8 mouse cellular contexts compared by ENCODE assay signal in genomic region chr10:70096366-70097188, GRCm38 (mm10). TPM values are rescaled to one million over a fixed set of nuclear protein-coding genes. Genes with fewer than 3 reads are reported as not detected.
A peak's percentile ranks its signal among the peaks of the same experiment; 100 is the strongest.
DNase-seq lines count a peak whose midpoint lies in the region; ATAC-seq lines count a peak whose summit lies in the region.

Ccdc6 (plus strand) TSS chr10:70097121.

- H3K4me3 ChIP-seq in heart, embryonic 11.5 days (ENCODE audit: low read depth, low read length), result peak within 1 kb of the TSS; percentile 98
- peak within 1 kb of the TSS; percentile 93 for H3K4me3 ChIP-seq in kidney, embryonic 16.5 days (ENCODE audit: low read length)
- peak within 1 kb of the TSS; percentile 77 for H3K4me3 ChIP-seq in liver, embryonic 12.5 days

- H3K9ac ChIP-seq in heart, embryonic 11.5 days (ENCODE audit: low read depth, low read length), result peak within 1 kb of the TSS; percentile 98
- H3K9ac ChIP-seq in kidney, embryonic 16.5 days (replicated peaks; ENCODE audit: low read length), result peak within 1 kb of the TSS; percentile 87
- peak within 1 kb of the TSS; percentile 86 for H3K9ac ChIP-seq in liver, embryonic 12.5 days

- 1% methylated on average over 53 of the region's 77 CpGs for WGBS in heart, embryonic 11.5 days (ENCODE audit: insufficient replicate concordance)
- WGBS in kidney, embryonic 16.5 days, result under 1% methylated on average over 54 of the region's 77 CpGs
- under 1% methylated on average over 43 of the region's 77 CpGs for WGBS in liver, embryonic 12.5 days (ENCODE audit: insufficient replicate concordance)

- H3K9me3 ChIP-seq in heart, embryonic 11.5 days (replicated peaks; ENCODE audit: control insufficient read depth, low read length), result no peaks in the 10 kb centered on the region
- H3K9me3 ChIP-seq in kidney, embryonic 16.5 days (ENCODE audit: low read length), result no peaks in the 10 kb centered on the region
- no peaks in the 10 kb centered on the region for H3K9me3 ChIP-seq in liver, embryonic 12.5 days (replicated peaks)

- H3K4me1 ChIP-seq in heart, embryonic 11.5 days (ENCODE audit: control insufficient read depth, insufficient read depth, low read length), result peaks cover 25% of the 10 kb centered on the region
- H3K4me1 ChIP-seq in kidney, embryonic 16.5 days (ENCODE audit: insufficient read depth, low read length), result peaks cover 31% of the 10 kb centered on the region
- H3K4me1 ChIP-seq in liver, embryonic 12.5 days, result peaks cover 61% of the 10 kb centered on the region

- H3K4me2 ChIP-seq in heart, embryonic 11.5 days, result peak within 1 kb of the TSS; percentile 68
- H3K4me2 ChIP-seq in kidney, embryonic 16.5 days (replicated peaks; ENCODE audit: low read depth, low read length), result peak within 1 kb of the TSS; percentile 87
- peak within 1 kb of the TSS; percentile 98 for H3K4me2 ChIP-seq in liver, embryonic 12.5 days

- no peaks in the 10 kb centered on the region for H3K36me3 ChIP-seq in heart, embryonic 11.5 days (ENCODE audit: control insufficient read depth, insufficient read depth, low read length)
- H3K36me3 ChIP-seq in kidney, embryonic 16.5 days (ENCODE audit: insufficient read depth, low read length), result peaks cover 4% of the 10 kb centered on the region; the same call in 1 of the 2 replicates
- peaks cover 20% of the 10 kb centered on the region for H3K36me3 ChIP-seq in liver, embryonic 12.5 days
- H3K36me3 ChIP-seq in splenic B cell, adult 2 months (ENCODE audit: control insufficient read depth, insufficient read depth, low read length, poor library complexity, severe bottlenecking), result no peaks in the 10 kb centered on the region

- no peaks in the 10 kb centered on the region for H3K27me3 ChIP-seq in heart, embryonic 11.5 days (ENCODE audit: control insufficient read depth, insufficient read depth, low read length)
- no peaks in the 10 kb centered on the region for H3K27me3 ChIP-seq in kidney, embryonic 16.5 days (ENCODE audit: insufficient read depth, low read length)
- no peaks in the 10 kb centered on the region for H3K27me3 ChIP-seq in liver, embryonic 12.5 days (replicated peaks)
- H3K27me3 ChIP-seq in splenic B cell, adult 2 months (ENCODE audit: control insufficient read depth, insufficient read depth, low read length, poor library complexity, severe bottlenecking), result no peaks in the 10 kb centered on the region

- peak; percentile 89 to 91 for DNase-seq in B cell, adult 2 months
- DNase-seq in brain, adult 2 months (ENCODE audit: low read depth, low spot score), result peak; percentile 87
- DNase-seq in naive thymus-derived CD4-positive, alpha-beta T cell, adult 2 months (ENCODE audit: low read depth), result peak; percentile 87
- DNase-seq in splenic B cell, adult 2 months (ENCODE audit: low read depth, low spot score), result peak; percentile 83

- peak within 1 kb of the TSS; percentile 88 for H3K27ac ChIP-seq in heart, embryonic 11.5 days (ENCODE audit: low read depth, low read length)
- peak within 1 kb of the TSS; percentile 92 for H3K27ac ChIP-seq in kidney, embryonic 16.5 days (ENCODE audit: low read length)
- peak within 1 kb of the TSS; percentile 84 for H3K27ac ChIP-seq in liver, embryonic 12.5 days

- peak; percentile 75 for ATAC-seq in erythroblast, adult 5-6 weeks (replicated peaks; ENCODE audit: low FRiP score, poor library complexity, severe bottlenecking)
- ATAC-seq in heart, embryonic 11.5 days (replicated peaks; ENCODE audit: insufficient number of reproducible peaks, low FRiP score, low TSS enrichment), result peak; percentile 77
- ATAC-seq in kidney, embryonic 16.5 days (ENCODE audit: low FRiP score, low TSS enrichment), result peak; percentile 88
- ATAC-seq in liver, embryonic 12.5 days, result peak; percentile 83

RNA-seq across cellular contexts. Expression of gene Ccdc6, which starts in this region (rescaled TPM):
- total RNA-seq in erythroblast, adult 5-6 weeks (2015; ENCODE audit: low replicate concordance), result 16.5 and 19.6 TPM in 2 replicates
- 18.6 and 35.5 TPM in 2 replicates for total RNA-seq in erythroblast, adult 5-6 weeks (2017; ENCODE audit: low replicate concordance)
- 18.5 and 23.0 TPM in 2 replicates for polyA plus RNA-seq in heart, embryonic 11.5 days (2014; fragmentation: Nextera tagmentation; extraction: Ambion mirVana)
- polyA plus RNA-seq in kidney, embryonic 16.5 days (2015; fragmentation: Nextera tagmentation; extraction: Ambion mirVana), result 18.3 and 22.4 TPM in 2 replicates
- 9.5 and 10.2 TPM in 2 replicates for polyA plus RNA-seq in liver, embryonic 12.5 days (2016; fragmentation: Nextera tagmentation; extraction: Ambion mirVana)

Comparison
In these comparisons a context has a peak if more than half of its experiments do, and no peak if none do; other contexts are left out.
1. Peak in every context shown above with its lines: DNase-seq, ATAC-seq, H3K4me3 ChIP-seq and H3K27ac ChIP-seq.